Mouse (Mus musculus) liver, postnatal 0 days (tissue): ENCODE data around the gene Olfr318.
"Not testable (repeated sequence)": the region's sequence is repeated elsewhere in the genome, so short reads cannot be mapped to it uniquely, and the experiment has no call there.

Experiments used
- CTCF ChIP-seq: sonication (generic); IDR thresholded peaks from 2 replicates; pipeline ENCODE4 v1.5.1; 2016; ENCODE audit warnings: antibody characterized with exemption, low read depth
- EP300 ChIP-seq: IDR thresholded peaks from 2 replicates; pipeline ENCODE4 v1.6.1; 2016; ENCODE audit warnings: antibody characterized with exemption, low read depth, mild to moderate bottlenecking

- TF ChIP-seq CTCF, EP300: not testable (repeated sequence)
Measured at GRCm38 (mm10) chr11:58751096-58751495, 27.3 kb upstream of the Olfr318 start.
